ENCODE assay signal across 10 mouse cellular contexts in the genomic region with DNA sequence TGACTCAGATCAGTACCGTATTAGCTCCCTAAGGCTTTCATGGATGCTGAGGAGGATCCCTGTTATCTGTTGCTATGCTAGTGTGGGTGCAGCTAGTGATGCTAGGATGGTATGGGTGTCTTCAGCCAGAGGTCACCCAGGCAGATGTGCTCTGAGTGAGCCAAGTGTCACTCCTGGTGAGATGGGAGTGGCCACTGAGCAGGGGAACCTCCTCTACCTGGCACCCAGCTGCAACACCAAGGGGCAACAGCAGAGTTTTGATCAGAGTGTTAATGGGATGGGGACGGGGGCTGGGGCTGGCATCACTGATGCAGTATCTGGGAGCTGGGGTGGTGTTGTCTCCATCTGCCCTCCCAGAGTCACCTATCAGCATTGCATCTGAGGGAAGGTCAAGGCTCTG.
DNase-seq lines count a peak whose midpoint lies in the region; ATAC-seq and TF ChIP-seq lines count a peak whose summit lies in the region.
"Had no signal": no experiment of that assay in that cellular context is flagged by ENCODE, and none has a peak within 500 bp of the region (broad histone marks: within the 10 kb centered on the region; RNA-seq: fewer than 3 reads in every experiment).

No protein-coding gene starts in this region.

- H3K9ac ChIP-seq in forebrain, embryonic 16.5 days (replicated peaks; ENCODE audit: low read depth, low read length): no peak overlapping the region
- H3K9ac ChIP-seq in kidney, postnatal 0 days (ENCODE audit: low read depth, low read length): no peak overlapping the region
- peak overlapping the region; percentile 27; the same call in 1 of the 2 replicates for H3K9ac ChIP-seq in hindbrain, embryonic 16.5 days (ENCODE audit: low read depth, low read length)
- H3K9ac ChIP-seq in neural tube, embryonic 14.5 days (replicated peaks; ENCODE audit: low read depth, low read length): no peak overlapping the region

- peaks cover 42% of the 10 kb centered on the region for H3K27me3 ChIP-seq in forebrain, embryonic 10.5 days (ENCODE audit: poor library complexity, severe bottlenecking)
- no peaks in the 10 kb centered on the region for H3K27me3 ChIP-seq in forebrain, embryonic 16.5 days (replicated peaks; ENCODE audit: control insufficient read depth, insufficient read depth, low read length)
- H3K27me3 ChIP-seq in kidney, postnatal 0 days (ENCODE audit: insufficient read depth, low read length): no peaks in the 10 kb centered on the region
- H3K27me3 ChIP-seq in hindbrain, embryonic 16.5 days (replicated peaks; ENCODE audit: control insufficient read depth, insufficient read depth, low read length): no peaks in the 10 kb centered on the region
- H3K27me3 ChIP-seq in neural tube, embryonic 14.5 days (ENCODE audit: control insufficient read depth, insufficient read depth, low read length): no peaks in the 10 kb centered on the region

- WGBS in forebrain, embryonic 10.5 days: 95% methylated on average over 2 of the region's 2 CpGs
- WGBS in forebrain, embryonic 16.5 days: 73% methylated on average over 2 of the region's 2 CpGs
- WGBS in kidney, postnatal 0 days: 87% methylated on average over 2 of the region's 2 CpGs
- WGBS in hindbrain, embryonic 16.5 days: 71% methylated on average over 2 of the region's 2 CpGs
- 78% methylated on average over 2 of the region's 2 CpGs for WGBS in neural tube, embryonic 14.5 days

- H3K27ac ChIP-seq in forebrain, embryonic 10.5 days: peak overlapping the region; percentile 83
- no peak overlapping the region; the same call in 1 of the 2 replicates for H3K27ac ChIP-seq in forebrain, embryonic 16.5 days (ENCODE audit: low read length)
- peak overlapping the region; percentile 92; the same call in 1 of the 2 replicates for H3K27ac ChIP-seq in kidney, postnatal 0 days
- H3K27ac ChIP-seq in hindbrain, embryonic 16.5 days (ENCODE audit: low read depth, low read length): peak overlapping the region; percentile 91
- H3K27ac ChIP-seq in neural tube, embryonic 14.5 days (ENCODE audit: low read depth, low read length): peak overlapping the region; percentile 96; the same call in 1 of the 2 replicates

- H3K4me1 ChIP-seq in forebrain, embryonic 10.5 days: peaks cover 34% of the 10 kb centered on the region
- H3K4me1 ChIP-seq in forebrain, embryonic 16.5 days (replicated peaks; ENCODE audit: control insufficient read depth, insufficient read depth, low read length): peaks cover 23% of the 10 kb centered on the region
- H3K4me1 ChIP-seq in kidney, postnatal 0 days (replicated peaks; ENCODE audit: insufficient read depth, low read length): peaks cover 20% of the 10 kb centered on the region
- peaks cover 23% of the 10 kb centered on the region for H3K4me1 ChIP-seq in hindbrain, embryonic 16.5 days (ENCODE audit: control insufficient read depth, insufficient read depth, low read depth, low read length)
- peaks cover 24% of the 10 kb centered on the region for H3K4me1 ChIP-seq in neural tube, embryonic 14.5 days (ENCODE audit: control insufficient read depth, insufficient read depth, low read length)

- H3K4me2 ChIP-seq in forebrain, embryonic 16.5 days (ENCODE audit: low read length): no peak overlapping the region
- no peak overlapping the region for H3K4me2 ChIP-seq in kidney, postnatal 0 days (ENCODE audit: low read length)
- H3K4me2 ChIP-seq in hindbrain, embryonic 16.5 days (ENCODE audit: low read length): no peak overlapping the region
- H3K4me2 ChIP-seq in neural tube, embryonic 14.5 days (ENCODE audit: low read depth, low read length): no peak overlapping the region

- H3K4me3 ChIP-seq in forebrain, embryonic 10.5 days: no peak overlapping the region
- no peak overlapping the region for H3K4me3 ChIP-seq in forebrain, embryonic 16.5 days (replicated peaks; ENCODE audit: low read length)
- H3K4me3 ChIP-seq in kidney, postnatal 0 days (replicated peaks; ENCODE audit: low read depth, low read length): no peak overlapping the region
- H3K4me3 ChIP-seq in hindbrain, embryonic 16.5 days (ENCODE audit: low read length): no peak overlapping the region
- no peak overlapping the region for H3K4me3 ChIP-seq in neural tube, embryonic 14.5 days (ENCODE audit: low read depth, low read length)

- H3K9me3 ChIP-seq in forebrain, embryonic 10.5 days: peaks cover 22% of the 10 kb centered on the region
- no peaks in the 10 kb centered on the region for H3K9me3 ChIP-seq in forebrain, embryonic 16.5 days (ENCODE audit: control insufficient read depth, low read length)
- no peaks in the 10 kb centered on the region for H3K9me3 ChIP-seq in kidney, postnatal 0 days (replicated peaks; ENCODE audit: low read length)
- peaks cover 4% of the 10 kb centered on the region; the same call in 1 of the 2 replicates for H3K9me3 ChIP-seq in hindbrain, embryonic 16.5 days (ENCODE audit: control insufficient read depth, low read length)
- H3K9me3 ChIP-seq in neural tube, embryonic 14.5 days (ENCODE audit: control insufficient read depth, low read length): peaks cover 4% of the 10 kb centered on the region; the same call in 1 of the 2 replicates

- no peak for ATAC-seq in forebrain, embryonic 16.5 days
- ATAC-seq in kidney, postnatal 0 days (replicated peaks; ENCODE audit: low FRiP score, low read depth): no peak
- no peak for ATAC-seq in hindbrain, embryonic 16.5 days
- 0 out of 2 replicates have a peak, but pooled peaks have one; percentile 5 for ATAC-seq in neural tube, embryonic 14.5 days (ENCODE audit: low read depth)

- no peaks in the 10 kb centered on the region for H3K36me3 ChIP-seq in forebrain, embryonic 10.5 days (replicated peaks)
- no peaks in the 10 kb centered on the region for H3K36me3 ChIP-seq in forebrain, embryonic 16.5 days (ENCODE audit: control insufficient read depth, insufficient read depth)
- H3K36me3 ChIP-seq in kidney, postnatal 0 days (ENCODE audit: insufficient read depth, low read length): no peaks in the 10 kb centered on the region
- H3K36me3 ChIP-seq in hindbrain, embryonic 16.5 days (ENCODE audit: control insufficient read depth, insufficient read depth, low read length): no peaks in the 10 kb centered on the region
- no peaks in the 10 kb centered on the region for H3K36me3 ChIP-seq in neural tube, embryonic 14.5 days (ENCODE audit: control insufficient read depth, insufficient read depth, low read length)

- no peak for TF ChIP-seq CTCF in kidney, postnatal 0 days (IDR thresholded peaks at IDR 0.05; ENCODE audit: low read depth)

- no peak for DNase-seq in forebrain, embryonic 10.5 days (ENCODE audit: extremely low spot score, low spot score)
- no peak for DNase-seq in kidney, postnatal 0 days (ENCODE audit: low spot score)
- DNase-seq in kidney, postnatal 14 days: no peak
- no peak for DNase-seq in ovary, postnatal 14 days (ENCODE audit: low spot score)
- no peak for DNase-seq in gastrocnemius, adult 8-10 months (ENCODE audit: low spot score in 2 of 2)
- DNase-seq: gastrocnemius, postnatal 14 days; thymus, adult 18-20 months had no signal
